ENCODE assay signal across 20 mouse cellular contexts in the genomic region with DNA sequence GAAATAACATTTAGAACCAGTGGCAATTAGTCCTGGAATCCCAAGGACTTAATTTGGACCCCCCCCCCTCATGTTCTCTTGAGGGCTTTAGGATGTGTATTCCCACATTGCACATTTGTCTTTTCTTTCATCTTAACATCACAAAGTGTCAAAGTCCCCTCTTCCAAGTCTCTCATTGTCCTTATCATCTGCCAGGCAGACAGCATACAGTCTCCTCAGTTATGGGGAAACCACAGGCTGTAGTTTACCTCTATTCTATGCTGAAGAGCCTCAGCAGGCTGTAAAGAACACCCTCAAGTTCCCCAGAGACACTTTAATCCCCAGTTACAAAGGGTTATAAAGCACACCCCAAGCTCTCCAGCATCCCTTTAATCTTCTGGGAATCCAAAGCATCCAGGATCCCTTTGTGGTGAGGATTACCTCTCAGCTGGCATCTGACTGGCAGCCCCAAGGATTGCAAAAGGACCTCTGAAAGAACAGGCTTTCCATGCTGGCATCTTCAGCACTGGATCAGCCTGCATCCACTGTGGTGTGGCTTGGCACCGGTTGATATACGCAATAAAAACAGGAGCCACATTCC.
DNase-seq lines count a peak whose midpoint lies in the region; ATAC-seq lines count a peak whose summit lies in the region.
"Had no signal": no experiment of that assay in that cellular context is flagged by ENCODE, and none has a peak within 500 bp of the region (broad histone marks: within the 10 kb centered on the region; RNA-seq: fewer than 3 reads in every experiment).

No protein-coding gene starts in this region.

- H3K4me2 ChIP-seq in hindbrain, embryonic 14.5 days (replicated peaks), result no peak overlapping the region
- H3K4me2 ChIP-seq: embryonic facial prominence, embryonic 15.5 days; heart, embryonic 12.5 days; hindbrain, embryonic 12.5 days had no signal

- no peak overlapping the region for H3K4me3 ChIP-seq in hindbrain, embryonic 14.5 days (replicated peaks; ENCODE audit: low read length)
- no peak overlapping the region for H3K4me3 ChIP-seq in hindbrain, embryonic 10.5 days
- H3K4me3 ChIP-seq: embryonic facial prominence, embryonic 15.5 days; erythroblast, embryonic 14.5 days; heart, embryonic 12.5 days; hindbrain, embryonic 12.5 days had no signal

- no peaks in the 10 kb centered on the region for H3K27me3 ChIP-seq in hindbrain, embryonic 14.5 days (ENCODE audit: control insufficient read depth, insufficient read depth, low read length)
- no peaks in the 10 kb centered on the region for H3K27me3 ChIP-seq in hindbrain, embryonic 10.5 days (ENCODE audit: insufficient read depth, poor library complexity, severe bottlenecking)
- H3K27me3 ChIP-seq: CH12.LX; embryonic facial prominence, embryonic 15.5 days; heart, embryonic 12.5 days; hindbrain, embryonic 12.5 days had no signal

- H3K4me1 ChIP-seq in hindbrain, embryonic 14.5 days (replicated peaks; ENCODE audit: control insufficient read depth, insufficient read depth, low read length), result no peaks in the 10 kb centered on the region
- no peaks in the 10 kb centered on the region for H3K4me1 ChIP-seq in hindbrain, embryonic 10.5 days (replicated peaks)
- H3K4me1 ChIP-seq: embryonic facial prominence, embryonic 15.5 days; heart, embryonic 12.5 days; hindbrain, embryonic 12.5 days had no signal

- no peak for ATAC-seq in hindbrain, embryonic 14.5 days (ENCODE audit: low FRiP score)
- ATAC-seq: forebrain, embryonic 16.5 days; hindbrain, postnatal 0 days had no signal

- no peak overlapping the region for H3K9ac ChIP-seq in hindbrain, embryonic 14.5 days
- H3K9ac ChIP-seq: embryonic facial prominence, embryonic 15.5 days; heart, embryonic 12.5 days; hindbrain, embryonic 12.5 days had no signal

- DNase-seq in hindbrain, embryonic 14.5 days (ENCODE audit: low spot score), result peak; percentile 13
- no peak for DNase-seq in hindbrain, embryonic 10.5 days (ENCODE audit: low spot score)
- DNase-seq in retina, postnatal 1 day, result peak; percentile 35
- DNase-seq in retina, embryonic 14.5 days (ENCODE audit: low spot score), result no peak
- DNase-seq in fat pad, adult 2 months (ENCODE audit: extremely low read depth, low read depth, low spot score), result peak; percentile 28
- DNase-seq in layer of hippocampus, adult 8-10 months (ENCODE audit: low spot score in 2 of 2), result no peak
- no peak for DNase-seq in cerebellum, postnatal 4 days (ENCODE audit: low spot score in 2 of 2)
- DNase-seq: adrenal gland, adult 8-10 months; adrenal gland, postnatal 36 days; cerebellum, adult 11 months; cerebellum, adult 8-10 months; cerebellum, postnatal 14 days; gastrocnemius, postnatal 10 days had no signal

- no peaks in the 10 kb centered on the region for H3K9me3 ChIP-seq in hindbrain, embryonic 14.5 days (ENCODE audit: control insufficient read depth, low read length)
- H3K9me3 ChIP-seq in hindbrain, embryonic 10.5 days, result no peaks in the 10 kb centered on the region
- H3K9me3 ChIP-seq: embryonic facial prominence, embryonic 15.5 days; heart, embryonic 12.5 days; hindbrain, embryonic 12.5 days had no signal

- H3K27ac ChIP-seq in hindbrain, embryonic 14.5 days, result no peak overlapping the region
- no peak overlapping the region for H3K27ac ChIP-seq in hindbrain, embryonic 10.5 days
- H3K27ac ChIP-seq: embryonic facial prominence, embryonic 15.5 days; hindbrain, embryonic 12.5 days; hindbrain, postnatal 0 days had no signal

- H3K36me3 ChIP-seq in hindbrain, embryonic 14.5 days (replicated peaks; ENCODE audit: control insufficient read depth, insufficient read depth), result no peaks in the 10 kb centered on the region
- H3K36me3 ChIP-seq in hindbrain, embryonic 10.5 days, result no peaks in the 10 kb centered on the region
- H3K36me3 ChIP-seq: embryonic facial prominence, embryonic 15.5 days; heart, embryonic 12.5 days; hindbrain, embryonic 12.5 days had no signal

- WGBS in hindbrain, embryonic 14.5 days, result 57% methylated on average over 2 of the region's 2 CpGs
- 55% methylated on average over 2 of the region's 2 CpGs for WGBS in hindbrain, embryonic 10.5 days

Comparison
In these comparisons a context has a peak if more than half of its experiments do, and no peak if none do; other contexts are left out.
1. DNase-seq: peak in hindbrain, embryonic 14.5 days (single experiment), retina, postnatal 1 day (single experiment) and fat pad, adult 2 months (single experiment); none in hindbrain, embryonic 10.5 days (single experiment), retina, embryonic 14.5 days (single experiment), layer of hippocampus, adult 8-10 months (0 of 2) and cerebellum, postnatal 4 days (0 of 2).